In genomic region chr12:16642000-16642399, GRCm38 (mm10) we compare ENCODE assay signal across 11 mouse cellular contexts. TPM values are rescaled to one million over a fixed set of nuclear protein-coding genes. Genes with fewer than 3 reads are reported as not detected.
DNase-seq lines count a peak whose midpoint lies in the region; ATAC-seq and TF ChIP-seq lines count a peak whose summit lies in the region.
"Had no signal": no experiment of that assay in that cellular context is flagged by ENCODE, and none has a peak within 500 bp of the region (broad histone marks: within the 10 kb centered on the region; RNA-seq: fewer than 3 reads in every experiment).

No protein-coding gene starts in this region.

- peak; percentile 48 for TF ChIP-seq CTCF in left cerebral cortex, adult 2 months (IDR thresholded peaks at IDR 0.05)

- H3K4me1 ChIP-seq in forebrain, embryonic 12.5 days: peaks cover 15% of the 10 kb centered on the region

- H3K27ac ChIP-seq in left cerebral cortex, adult 2 months: no peak overlapping the region
- no peak overlapping the region for H3K27ac ChIP-seq in forebrain, embryonic 12.5 days

- DNase-seq in adrenal gland, adult (ENCODE audit: inconsistent age in 2 of 2, low spot score in 1 of 2): peak; percentile 36 to 71
- no peak for DNase-seq in adrenal gland, postnatal 10 days
- DNase-seq in left cerebral cortex, adult 2 months (ENCODE audit: extremely low spot score in 1 of 2, low spot score in 2 of 2): no peak
- DNase-seq in left cerebral cortex, postnatal 10 days (ENCODE audit: extremely low spot score in 1 of 2, low spot score in 2 of 2): no peak
- peak; percentile 35 for DNase-seq in A20 (ENCODE audit: low read depth, low spot score)
- no peak for DNase-seq in frontal cortex, postnatal 36 days (ENCODE audit: low spot score in 2 of 2)
- DNase-seq: layer of hippocampus, postnatal 36 days had no signal

- intact Hi-C loops in left cerebral cortex, adult 2 months (cut with DNase I): no loop called here
- intact Hi-C loops in left cerebral cortex, postnatal 10 days (cut with DNase I): no loop called here

- WGBS in forebrain, embryonic 12.5 days: 67% methylated on average over 5 of the region's 5 CpGs

- 0 out of 2 replicates have a peak, but pooled peaks have one; percentile 32 for ATAC-seq in common myeloid progenitor, adult 5-6 weeks (replicated peaks; ENCODE audit: low read depth, poor library complexity, severe bottlenecking)
- no peak for ATAC-seq in forebrain, embryonic 12.5 days (ENCODE audit: low FRiP score)

- no peak overlapping the region for H3K4me3 ChIP-seq in left cerebral cortex, adult 2 months
- no peak overlapping the region for H3K4me3 ChIP-seq in forebrain, embryonic 12.5 days (replicated peaks)

- no peaks in the 10 kb centered on the region for H3K9me3 ChIP-seq in forebrain, embryonic 12.5 days

- no peak overlapping the region for H3K4me2 ChIP-seq in forebrain, embryonic 12.5 days
- H3K4me2 ChIP-seq: midbrain, embryonic 11.5 days had no signal

- H3K9ac ChIP-seq in forebrain, embryonic 12.5 days: no peak overlapping the region

- H3K36me3 ChIP-seq in forebrain, embryonic 12.5 days (replicated peaks): no peaks in the 10 kb centered on the region

- no peaks in the 10 kb centered on the region for H3K27me3 ChIP-seq in forebrain, embryonic 12.5 days

RNA-seq across cellular contexts. Expression of gene Ntsr2, which starts 11.2 kb away (rescaled TPM):
- total RNA-seq in adrenal gland, postnatal 10 days (2021): under 1 TPM in 1 of 2 experiments, not detected in 1; 0.60 TPM
- 100 to 1,000 TPM; 135 to 155 TPM for total RNA-seq in left cerebral cortex, adult 2 months (2021)
- total RNA-seq in left cerebral cortex, postnatal 10 days (2021): 10 to 100 TPM; 63.1 to 78.5 TPM
- not detected in 2 replicates for total RNA-seq in common myeloid progenitor, adult 5-6 weeks (2017)
- polyA plus RNA-seq in forebrain, embryonic 12.5 days (2016; fragmentation: Nextera tagmentation; extraction: Ambion mirVana): 0.13 TPM in 1 of 2 replicates, not detected in the other
- polyA plus RNA-seq: liver, embryonic 16.5 days; midbrain, embryonic 11.5 days had no signal

RNA-seq across cellular contexts. Expression of gene Lpin1, which starts 31.2 kb away (rescaled TPM):
- total RNA-seq in adrenal gland, postnatal 10 days (2021): 100 to 1,000 TPM in 1 of 2 experiments, 10 to 100 TPM in 1; 76.2 to 163 TPM
- total RNA-seq in left cerebral cortex, adult 2 months (2021): 10 to 100 TPM; 21.6 to 26.6 TPM
- total RNA-seq in left cerebral cortex, postnatal 10 days (2021): 10 to 100 TPM; 14.4 to 15.4 TPM
- 11.6 and 15.3 TPM in 2 replicates for total RNA-seq in common myeloid progenitor, adult 5-6 weeks (2017)
- 10.4 and 11.1 TPM in 2 replicates for polyA plus RNA-seq in forebrain, embryonic 12.5 days (2016; fragmentation: Nextera tagmentation; extraction: Ambion mirVana)

Comparison
In these comparisons a context has a peak if more than half of its experiments do, and no peak if none do; other contexts are left out.
1. DNase-seq: peak in adrenal gland, adult (2 of 2) and A20 (single experiment); none in adrenal gland, postnatal 10 days (single experiment), left cerebral cortex, adult 2 months (0 of 2), left cerebral cortex, postnatal 10 days (0 of 2) and frontal cortex, postnatal 36 days (0 of 2).
2. RNA of gene Ntsr2, which starts 11.2 kb away (total RNA-seq): 135 to 155 TPM in left cerebral cortex, adult 2 months and 63.1 to 78.5 TPM in left cerebral cortex, postnatal 10 days; 0.60 TPM in adrenal gland, postnatal 10 days and not detected in common myeloid progenitor, adult 5-6 weeks; every median in the first group is over 10 times any median in the second.